Mouse (Mus musculus) stomach, embryonic 14.5 days (tissue): ENCODE measurements around the gene Tfb1m. TPM values are rescaled to one million over a fixed set of nuclear protein-coding genes. Genes with fewer than 3 reads are reported as not detected.
A peak's percentile ranks its signal among the peaks of the same experiment; 100 is the strongest.

Experiments used
- ATAC-seq: fragments of 200-750 bp; cut with Nextera tagmentation; 2 replicates; pipeline ENCODE4 v1.8.0; 2017; ENCODE audit warnings: low read depth, moderate TSS enrichment; ENCODE audit not compliant: insufficient number of reproducible peaks, insufficient read depth, low FRiP score
- H3K27ac ChIP-seq: fragments of 300-500 bp; sonication (generic); 2 replicates; pipeline ENCODE4 v1.5.1; 2014; ENCODE audit warnings: mild to moderate bottlenecking, low read length, moderate library complexity, mixed read lengths
- H3K27me3 ChIP-seq: fragments of 300-500 bp; sonication (generic); 2 replicates; pipeline ENCODE4 v1.6.1; 2014; ENCODE audit warnings: low read length, control low read depth, mixed read lengths; ENCODE audit not compliant: control insufficient read depth, insufficient read depth
- H3K36me3 ChIP-seq: fragments of 300-500 bp; sonication (generic); 2 replicates; pipeline ENCODE4 v1.6.1; 2014; ENCODE audit warnings: mild to moderate bottlenecking, control low read depth, low read length, moderate library complexity, mixed read lengths; ENCODE audit not compliant: control insufficient read depth, insufficient read depth
- H3K4me1 ChIP-seq: fragments of 300-500 bp; sonication (generic); 2 replicates; pipeline ENCODE4 v1.6.1; 2014; ENCODE audit warnings: low read length, control low read depth, mixed read lengths; ENCODE audit not compliant: control insufficient read depth, insufficient read depth
- H3K4me2 ChIP-seq: fragments of 300-500 bp; sonication (generic); replicated peaks from 2 replicates; pipeline ENCODE4 v1.6.1; 2014; ENCODE audit warnings: low read depth, low read length, control low read depth
- H3K4me3 ChIP-seq: fragments of 300-500 bp; sonication (generic); 2 replicates; pipeline ENCODE4 v1.5.1; 2014; ENCODE audit warnings: low read depth, low read length, control low read depth
- H3K9ac ChIP-seq: fragments of 300-500 bp; sonication (generic); replicated peaks from 2 replicates; pipeline ENCODE4 v1.6.1; 2014; ENCODE audit warnings: low read depth, mild to moderate bottlenecking, control low read depth, low read length, moderate library complexity, mixed read lengths
- H3K9me3 ChIP-seq: fragments of 300-500 bp; sonication (generic); 2 replicates; pipeline ENCODE4 v1.6.1; 2016; ENCODE audit warnings: low read depth, low read length, control low read depth; ENCODE audit not compliant: control insufficient read depth
- WGBS: fragments of 180-500 bp; shearing (Covaris S2); extraction: QIAGEN DNeasy Blood & Tissue Kit; methylation state at CpG from one replicate; pipeline ENCODE4 v1.1.7; 2014; 5-methylcytosine and 5-hydroxymethylcytosine counted together
- polyA plus RNA-seq: library from polyadenylated mRNA; unstranded; fragments of >200 nt; fragmentation: Nextera tagmentation; extraction: Ambion mirVana; gene quantifications from 2 replicates; pipeline ENCODE4 v1.2.1, GENCODE M21; 2014

Gene Tfb1m
- 17.6 and 20.1 TPM in 2 replicates for polyA plus RNA-seq

DNA sequence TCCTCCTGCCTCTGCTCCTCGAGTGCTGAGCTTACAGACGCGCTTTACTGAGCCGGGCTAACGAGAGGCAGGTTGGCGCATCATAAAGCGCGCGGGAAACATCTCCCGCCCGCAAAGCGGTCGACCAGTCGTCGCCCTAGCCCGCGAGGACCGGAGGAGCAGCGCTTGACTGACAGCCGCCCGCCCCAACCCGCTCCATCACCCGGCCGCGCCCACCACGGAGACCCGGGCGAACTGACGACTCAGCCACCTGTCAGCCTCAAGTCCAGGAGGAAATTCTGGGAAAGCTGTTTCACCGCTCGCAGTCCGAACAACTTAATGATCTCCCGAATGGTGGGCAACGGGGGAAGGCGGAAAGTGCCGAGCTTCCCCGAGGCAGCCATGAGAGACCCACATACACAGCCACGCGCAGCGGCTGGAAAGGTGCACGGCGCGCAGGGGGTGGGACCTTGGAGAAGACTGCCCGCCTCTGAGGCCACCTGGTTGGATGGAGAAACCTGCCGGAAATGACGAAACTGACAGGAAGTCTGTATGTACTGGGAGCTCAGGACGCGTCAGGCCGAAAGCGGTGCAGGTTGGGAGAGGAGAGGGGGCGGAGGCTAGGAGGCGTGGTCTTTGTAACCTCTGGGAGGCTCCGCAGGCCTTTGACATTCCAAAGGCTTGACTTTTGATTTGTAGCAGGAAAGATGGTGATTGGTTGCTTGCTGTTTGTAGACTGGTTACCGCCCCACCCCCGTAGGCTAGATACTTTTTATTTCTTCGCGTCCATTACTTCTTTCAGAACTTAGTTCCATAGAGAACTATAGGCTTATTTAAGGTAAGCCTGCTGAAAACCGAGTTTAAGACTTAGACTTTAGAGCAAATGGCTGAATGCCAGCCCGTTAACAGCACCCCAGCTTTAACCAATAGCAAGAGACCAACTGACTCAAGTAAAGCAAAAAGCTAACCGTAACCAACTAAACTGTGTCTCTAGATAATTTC is at the start of gene Tfb1m:
Gene Tfb1m (minus strand): TSS at position 451 of the 981 bp plus-strand sequence.
- peak; percentile 99 for ATAC-seq
- Histone ChIP-seq H3K27ac (peak within 1 kb of the TSS; percentile 89), H3K27me3 (no peaks in the 10 kb centered on the region), H3K36me3 (no peaks in the 10 kb centered on the region; the same call in 1 of the 2 replicates), H3K9ac (peak within 1 kb of the TSS; percentile 49), H3K4me2 (peak within 1 kb of the TSS; percentile 72), H3K4me3 (peak within 1 kb of the TSS; percentile 56), H3K4me1 (peaks cover 9% of the 10 kb centered on the region), H3K9me3 (no peaks in the 10 kb centered on the region)
- under 1% methylated on average over 60 of the region's 60 CpGs for WGBS

DNA sequence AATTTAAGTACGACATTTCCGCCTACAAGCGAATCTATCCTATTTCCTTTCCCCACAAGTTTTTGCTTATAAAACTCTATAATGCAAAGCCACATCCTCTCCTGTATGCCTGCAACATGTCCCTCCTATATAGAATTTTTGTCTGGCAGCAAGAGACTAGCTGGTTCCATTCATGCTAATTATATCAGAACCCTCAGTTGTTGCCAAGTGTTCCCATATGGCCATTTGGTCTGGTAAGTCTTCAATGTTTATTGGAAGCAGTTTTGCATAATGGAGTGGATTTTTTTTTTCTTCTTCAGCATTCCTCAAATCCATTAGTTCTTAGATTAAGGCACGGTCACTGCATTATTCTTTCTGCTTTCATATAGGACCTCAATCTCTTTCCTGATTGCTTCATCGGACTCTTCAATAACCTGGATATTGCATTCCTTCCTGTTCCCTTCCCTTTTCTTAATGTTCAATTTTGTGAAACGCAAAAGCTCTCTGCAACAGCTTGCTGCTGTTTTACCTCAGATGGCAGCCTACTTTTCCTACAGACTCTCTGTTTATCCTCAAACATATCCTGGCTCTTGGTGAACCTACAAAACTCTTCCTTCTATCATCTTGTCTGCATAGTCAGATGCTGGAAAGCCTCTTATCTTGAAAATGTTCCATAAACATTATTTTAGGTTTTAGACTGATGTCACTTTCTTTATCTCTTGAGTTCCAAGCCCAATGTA is 45.5 kb upstream of the Tfb1m start:
- no peak for ATAC-seq
- no peak overlapping the region for H3K4me2 ChIP-seq
- H3K9ac ChIP-seq = no peak overlapping the region
- WGBS = 78% methylated on average over 6 of the region's 6 CpGs
- H3K27me3 ChIP-seq = no peaks in the 10 kb centered on the region
- no peaks in the 10 kb centered on the region for H3K36me3 ChIP-seq
- H3K9me3 ChIP-seq = no peaks in the 10 kb centered on the region
- H3K27ac ChIP-seq = no peak overlapping the region
- no peak overlapping the region for H3K4me3 ChIP-seq
- H3K4me1 ChIP-seq = no peaks in the 10 kb centered on the region

- Histone ChIP-seq H3K9ac (no peak overlapping the region), H3K27ac (no peak overlapping the region), H3K4me1 (peaks cover 4% of the 10 kb centered on the region; the same call in 1 of the 2 replicates), H3K27me3 (no peaks in the 10 kb centered on the region), H3K9me3 (no peaks in the 10 kb centered on the region), H3K4me2 (no peak overlapping the region), H3K4me3 (no peak overlapping the region), H3K36me3 (no peaks in the 10 kb centered on the region)
- ATAC-seq = no peak
- 59% methylated on average over 1 of the region's 1 CpGs for WGBS
Observed at GRCm38 (mm10) chr17:3598393-3598792, 40.8 kb upstream of the Tfb1m start.

DNA sequence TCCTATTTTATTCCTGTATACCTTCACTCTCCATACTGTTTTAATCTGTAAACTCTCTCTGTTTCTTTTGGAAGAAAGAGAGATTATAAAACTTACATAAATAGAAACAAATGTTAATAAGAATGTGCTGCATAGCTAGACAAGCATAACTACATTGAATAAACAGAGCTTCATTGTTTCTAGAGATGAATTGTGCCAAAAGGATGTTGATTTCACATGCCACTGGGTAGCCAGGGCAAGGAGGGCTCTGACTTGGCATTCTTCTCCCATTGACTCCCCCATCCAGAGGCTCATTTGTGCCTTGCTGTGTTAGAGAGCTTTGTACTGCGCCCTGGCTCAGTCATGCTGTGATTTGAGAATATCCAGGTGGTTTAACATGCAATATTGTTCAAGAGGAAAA is 40.3 kb upstream of the Tfb1m start:
- Histone ChIP-seq H3K9me3 (no peaks in the 10 kb centered on the region), H3K4me2 (no peak overlapping the region), H3K36me3 (no peaks in the 10 kb centered on the region), H3K9ac (no peak overlapping the region), H3K4me1 (peaks cover 4% of the 10 kb centered on the region; the same call in 1 of the 2 replicates), H3K4me3 (no peak overlapping the region), H3K27ac (no peak overlapping the region), H3K27me3 (no peaks in the 10 kb centered on the region)
- 81% methylated on average over 1 of the region's 1 CpGs for WGBS
- ATAC-seq = no peak

DNA sequence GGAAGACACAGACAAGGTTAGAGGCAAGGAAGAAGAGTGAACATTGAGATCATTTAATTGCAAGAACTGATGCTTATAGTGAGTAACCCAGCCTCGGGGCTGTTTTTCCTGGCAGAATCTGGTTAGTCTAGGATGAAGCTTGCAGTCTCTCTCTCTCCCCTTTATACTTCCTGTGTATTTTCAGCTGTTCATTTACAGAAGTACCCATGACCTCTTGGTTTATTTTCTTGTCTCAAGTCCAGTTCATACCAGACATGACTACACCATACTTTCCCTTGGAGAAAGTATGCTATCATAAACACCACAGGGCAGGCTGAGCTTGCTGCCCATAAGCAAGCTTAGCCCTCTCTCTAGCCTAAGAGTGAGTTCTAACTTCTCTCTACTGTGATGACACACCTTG is 39.5 kb upstream of the Tfb1m start:
- Histone ChIP-seq H3K4me1 (peaks cover 4% of the 10 kb centered on the region; the same call in 1 of the 2 replicates), H3K27ac (peak overlapping the region; percentile 44; the same call in 1 of the 2 replicates), H3K4me3 (no peak overlapping the region), H3K36me3 (no peaks in the 10 kb centered on the region), H3K27me3 (no peaks in the 10 kb centered on the region), H3K9me3 (no peaks in the 10 kb centered on the region), H3K4me2 (no peak overlapping the region), H3K9ac (no peak overlapping the region)
- WGBS = 44% methylated on average over 1 of the region's 1 CpGs
- no peak for ATAC-seq

DNA sequence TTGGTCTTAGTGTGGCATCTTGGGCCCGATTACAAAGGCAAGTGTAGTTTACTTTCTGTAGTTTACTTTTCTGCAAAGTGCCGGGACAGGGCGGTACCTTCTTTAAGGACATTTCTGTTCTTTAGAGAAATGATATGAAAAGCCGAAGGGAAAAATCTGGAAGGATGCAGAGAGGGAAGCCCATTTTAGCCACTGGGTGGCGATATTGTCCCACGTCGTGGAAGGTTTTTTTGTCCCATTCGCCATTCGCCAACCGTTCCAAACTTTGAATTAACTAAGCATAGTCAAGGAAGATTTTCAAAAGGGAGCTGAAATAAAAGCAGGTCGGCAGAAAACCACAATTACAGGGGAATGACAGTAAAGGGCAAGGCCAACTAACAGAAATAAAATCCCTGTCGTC is 13.3 kb upstream of the Tfb1m start:
- no peaks in the 10 kb centered on the region for H3K27me3 ChIP-seq

DNA sequence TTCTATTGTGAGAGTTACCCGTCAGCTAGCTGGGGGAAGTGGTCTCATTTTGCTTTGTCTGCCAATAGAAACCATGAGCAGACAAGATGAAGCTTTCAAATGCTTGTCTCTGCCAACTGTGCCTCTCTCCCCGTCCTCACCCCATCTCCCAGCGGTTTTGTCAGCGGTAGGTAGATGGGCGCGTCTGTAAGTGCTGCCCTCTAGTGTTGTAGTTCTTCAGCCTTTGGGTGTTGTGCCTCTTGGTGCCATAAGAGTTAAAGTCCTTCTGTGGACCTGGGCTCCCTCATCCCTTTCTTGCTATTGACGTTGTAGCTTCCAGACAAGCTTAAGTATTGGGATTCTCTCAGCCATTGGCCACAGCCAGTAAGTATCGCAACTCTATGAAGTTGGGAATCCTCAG is 4.8 kb upstream of the Tfb1m start:
- 47% methylated on average over 8 of the region's 8 CpGs for WGBS

More for the DNA sequence above, 13.3 kb upstream of the Tfb1m start:
- Histone ChIP-seq H3K4me1 (no peaks in the 10 kb centered on the region), H3K36me3 (no peaks in the 10 kb centered on the region), H3K27ac (no peak overlapping the region), H3K4me3 (no peak overlapping the region), H3K9ac (no peak overlapping the region), H3K9me3 (no peaks in the 10 kb centered on the region), H3K4me2 (peak overlapping the region; percentile 28)
- ATAC-seq = no peak
- WGBS = 3% methylated on average over 12 of the region's 12 CpGs

GRCm38 (mm10) chr17:3560534-3560933 is 3.0 kb upstream of the Tfb1m start:
- H3K36me3 ChIP-seq = no peaks in the 10 kb centered on the region
- H3K9ac ChIP-seq = no peak overlapping the region
- H3K4me1 ChIP-seq = peaks cover 9% of the 10 kb centered on the region
- H3K4me2 ChIP-seq = no peak overlapping the region
- H3K27ac ChIP-seq = no peak overlapping the region
- no peak for ATAC-seq
- no peaks in the 10 kb centered on the region for H3K9me3 ChIP-seq
- WGBS = 77% methylated on average over 3 of the region's 3 CpGs
- no peaks in the 10 kb centered on the region for H3K27me3 ChIP-seq
- H3K4me3 ChIP-seq = no peak overlapping the region

More for the DNA sequence above, 4.8 kb upstream of the Tfb1m start:
- Histone ChIP-seq H3K9me3 (no peaks in the 10 kb centered on the region), H3K27ac (no peak overlapping the region), H3K4me3 (no peak overlapping the region), H3K4me2 (no peak overlapping the region), H3K4me1 (no peaks in the 10 kb centered on the region; the same call in 1 of the 2 replicates), H3K36me3 (no peaks in the 10 kb centered on the region), H3K9ac (no peak overlapping the region), H3K27me3 (no peaks in the 10 kb centered on the region)
- no peak for ATAC-seq
